Mouse (Mus musculus) hindbrain, postnatal 0 days (tissue): ENCODE results near the gene Rundc1. TPM values are rescaled to one million over a fixed set of nuclear protein-coding genes. Genes with fewer than 3 reads are reported as not detected.

ENCODE experiments used
- ATAC-seq: fragments of 200-750 bp; cut with Nextera tagmentation; 2 replicates; pipeline ENCODE4 v1.8.0; 2017; ENCODE audit warnings: mild to moderate bottlenecking, moderate TSS enrichment, moderate library complexity
- DNase-seq: peaks from one replicate; pipeline ENCODE4 v3.0.0-alpha.2; 2015; ENCODE audit warnings: low spot score
- H3K27ac ChIP-seq: fragments of 300-500 bp; sonication (generic); 2 replicates; pipeline ENCODE4 v1.5.1; 2014; ENCODE audit warnings: mild to moderate bottlenecking
- H3K27me3 ChIP-seq: fragments of 300-500 bp; sonication (generic); 2 replicates; pipeline ENCODE4 v1.6.1; 2014; ENCODE audit warnings: low read length, mixed read lengths; ENCODE audit not compliant: insufficient read depth
- H3K36me3 ChIP-seq: fragments of 300-500 bp; sonication (generic); 2 replicates; pipeline ENCODE4 v1.6.1; 2014; ENCODE audit warnings: low read length, mixed read lengths; ENCODE audit not compliant: insufficient read depth
- H3K4me1 ChIP-seq: fragments of 300-500 bp; sonication (generic); 2 replicates; pipeline ENCODE4 v1.6.1; 2014; ENCODE audit warnings: antibody characterized with exemption, low read length, mixed read lengths; ENCODE audit not compliant: insufficient read depth
- H3K4me2 ChIP-seq: fragments of 300-500 bp; sonication (generic); 2 replicates; pipeline ENCODE4 v1.6.1; 2014; ENCODE audit warnings: low read depth, mild to moderate bottlenecking, low read length, moderate library complexity, mixed read lengths
- H3K4me3 ChIP-seq: fragments of 300-500 bp; sonication (generic); 2 replicates; pipeline ENCODE4 v1.5.1; 2014; ENCODE audit warnings: low read length
- H3K9ac ChIP-seq: fragments of 300-500 bp; sonication (generic); replicated peaks from 2 replicates; pipeline ENCODE4 v1.6.1; 2014; ENCODE audit warnings: mild to moderate bottlenecking, low read length, moderate library complexity, mixed read lengths
- H3K9me3 ChIP-seq: fragments of 300-500 bp; sonication (generic); 2 replicates; pipeline ENCODE4 v1.6.1; 2016; ENCODE audit warnings: low read length, mixed read lengths
- CTCF ChIP-seq: IDR thresholded peaks from 2 replicates; pipeline ENCODE4 v1.5.1; 2016; ENCODE audit warnings: antibody characterized with exemption, control low read depth, low read depth
- WGBS: fragments of 180-500 bp; shearing (Covaris S2); extraction: QIAGEN DNeasy Blood & Tissue Kit; methylation state at CpG from one replicate; pipeline ENCODE4 v1.1.7; 2014; 5-methylcytosine and 5-hydroxymethylcytosine counted together
- polyA plus RNA-seq: library from polyadenylated mRNA; unstranded; fragments of >200 nt; fragmentation: Nextera tagmentation; extraction: Ambion mirVana; gene quantifications from 2 replicates; pipeline ENCODE4 v1.2.1, GENCODE M21; 2015
- total RNA-seq: library from RNA; depleted of rRNA; stranded (reverse); fragments of >200 nt; gene quantifications from 2 replicates; pipeline ENCODE4 v1.2.3, GENCODE M21; 2014

The Rundc1 gene
- total and polyA plus RNA-seq, 2 experiments from 2014 or later, result 11.6 to 21.4 TPM

GRCm38 (mm10) chr11:101459716-101460115, 34.8 kb downstream of the Rundc1 start:
- Histone ChIP-seq H3K9me3 (no peaks in the 10 kb centered on the region), H3K36me3 (peaks cover 47% of the 10 kb centered on the region), H3K9ac (no peak overlapping the region), H3K4me2 (no peak overlapping the region), H3K27ac (no peak overlapping the region), H3K27me3 (no peaks in the 10 kb centered on the region), H3K4me1 (peaks cover 19% of the 10 kb centered on the region), H3K4me3 (no peak overlapping the region)
- TF ChIP-seq CTCF, result no peak
- DNase-seq (no peak), ATAC-seq (no peak)
- WGBS, result 38% methylated on average over 5 of the region's 6 CpGs

GRCm38 (mm10) chr11:101460321-101460720, 35.4 kb downstream of the Rundc1 start:
- Histone ChIP-seq H3K27me3 (no peaks in the 10 kb centered on the region), H3K4me3 (no peak overlapping the region), H3K9ac (no peak overlapping the region), H3K36me3 (peaks cover 47% of the 10 kb centered on the region), H3K27ac (no peak overlapping the region), H3K4me2 (no peak overlapping the region), H3K4me1 (peaks cover 19% of the 10 kb centered on the region), H3K9me3 (no peaks in the 10 kb centered on the region)
- no peak for DNase-seq
- 85% methylated on average over 15 of the region's 15 CpGs for WGBS
- no peak for ATAC-seq
- TF ChIP-seq CTCF, result no peak

- Histone ChIP-seq H3K4me2 (peak overlapping the region; percentile 75; the same call in 1 of the 2 replicates), H3K9ac (no peak overlapping the region), H3K9me3 (no peaks in the 10 kb centered on the region), H3K27me3 (no peaks in the 10 kb centered on the region), H3K4me1 (peaks cover 19% of the 10 kb centered on the region), H3K27ac (peak overlapping the region; percentile 27; the same call in 1 of the 2 replicates), H3K4me3 (no peak overlapping the region), H3K36me3 (peaks cover 43% of the 10 kb centered on the region)
- no peak for DNase-seq
- no peak for TF ChIP-seq CTCF
- WGBS, result 47% methylated on average over 14 of the region's 14 CpGs
- no peak for ATAC-seq
These were observed 37.3 kb downstream of the Rundc1 start for GRCm38 (mm10) chr11:101462141-101462540.

GRCm38 (mm10) chr11:101462583-101463440, 37.9 kb downstream of the Rundc1 start:
- no peak for TF ChIP-seq CTCF
- H3K27me3 ChIP-seq, result no peaks in the 10 kb centered on the region
- no peaks in the 10 kb centered on the region for H3K9me3 ChIP-seq
- H3K9ac ChIP-seq, result no peak overlapping the region
- WGBS, result 20% methylated on average over 13 of the region's 13 CpGs
- DNase-seq (peak; percentile 73), ATAC-seq (peak; percentile 50; the same call in 1 of the 2 replicates)
- peak overlapping the region; percentile 77 for H3K4me3 ChIP-seq
- peak overlapping the region; percentile 27; the same call in 1 of the 2 replicates for H3K27ac ChIP-seq
- peaks cover 19% of the 10 kb centered on the region for H3K4me1 ChIP-seq
- H3K4me2 ChIP-seq, result peak overlapping the region; percentile 75
- peaks cover 38% of the 10 kb centered on the region for H3K36me3 ChIP-seq

GRCm38 (mm10) chr11:101464211-101465100, 39.6 kb downstream of the Rundc1 start, which contains the start of gene Rnd2:
TSS of gene Rnd2 (plus strand) at chr11:101464999.
- H3K4me1 ChIP-seq, result peaks cover 24% of the 10 kb centered on the region
- ATAC-seq (no peak; the same call in 1 of the 2 replicates), DNase-seq (no peak)
- H3K4me3 ChIP-seq, result peak within 1 kb of the TSS; percentile 77
- peaks cover 22% of the 10 kb centered on the region for H3K36me3 ChIP-seq
- no peaks in the 10 kb centered on the region for H3K27me3 ChIP-seq
- H3K9ac ChIP-seq, result peak within 1 kb of the TSS; percentile 74
- no peaks in the 10 kb centered on the region for H3K9me3 ChIP-seq
- H3K27ac ChIP-seq, result peak within 1 kb of the TSS; percentile 86
- 10% methylated on average over 12 of the region's 12 CpGs for WGBS
- no peak for TF ChIP-seq CTCF
- peak within 1 kb of the TSS; percentile 75 for H3K4me2 ChIP-seq

- Histone ChIP-seq H3K4me2 (peak overlapping the region; percentile 75), H3K4me1 (peaks cover 24% of the 10 kb centered on the region), H3K9me3 (no peaks in the 10 kb centered on the region), H3K27me3 (no peaks in the 10 kb centered on the region), H3K4me3 (peak overlapping the region; percentile 77), H3K9ac (peak overlapping the region; percentile 74), H3K27ac (peak overlapping the region; percentile 86), H3K36me3 (peaks cover 13% of the 10 kb centered on the region)
- WGBS, result under 1% methylated on average over 51 of the region's 51 CpGs
- DNase-seq (peak; percentile 78), ATAC-seq (peak; percentile 59)
- TF ChIP-seq CTCF, result peak; percentile 48
These were observed 40.4 kb downstream of the Rundc1 start for GRCm38 (mm10) chr11:101465101-101465868.
